Mouse (Mus musculus) retina, embryonic 14.5 days (tissue): Measurements from ENCODE around the gene Slc6a9.

Experiments used
- DNase-seq: peaks from one replicate; pipeline ENCODE4 v3.0.0-alpha.2; 2015; ENCODE audit warnings: low spot score

The Slc6a9 gene

DNA sequence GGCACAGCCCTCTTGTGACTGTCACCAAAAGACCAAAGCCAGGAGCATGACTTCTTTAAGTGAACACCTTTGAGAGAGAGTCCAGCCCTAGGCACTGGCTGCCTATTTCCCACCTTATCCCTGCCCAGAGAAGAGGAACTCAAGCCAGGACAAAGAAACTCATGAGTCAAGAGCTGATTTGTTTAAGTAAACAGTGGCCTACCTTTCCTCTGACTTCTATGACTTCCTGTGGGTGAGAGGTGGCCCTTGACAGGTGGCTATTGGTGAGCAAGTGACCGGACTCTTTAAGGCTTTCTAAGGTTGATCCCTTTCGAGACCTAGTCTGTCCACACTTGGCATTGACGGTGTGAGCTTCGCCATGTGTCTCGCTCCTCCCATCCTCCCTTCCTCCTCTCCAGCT, 6.5 kb downstream of the Slc6a9 start:
- DNase-seq, result no peak

DNA sequence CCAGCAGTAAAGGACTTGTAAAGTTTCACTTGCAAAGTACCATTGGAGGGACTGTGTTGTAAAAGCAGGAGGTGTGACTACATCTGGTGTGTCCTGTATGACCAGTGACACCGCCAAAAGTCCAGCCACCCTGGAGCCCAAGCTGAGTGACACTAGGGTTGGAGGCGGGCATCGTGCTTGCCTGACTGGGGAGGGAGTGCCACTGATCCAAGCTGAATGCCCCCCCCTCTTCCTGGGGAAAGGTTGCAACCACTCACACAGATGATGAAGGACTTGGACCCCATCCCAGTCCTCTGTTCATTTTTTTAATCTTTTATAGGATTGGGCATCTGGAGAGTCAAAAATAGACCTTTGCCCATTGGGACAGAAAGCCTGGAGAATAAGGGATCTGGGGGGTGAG, 7.3 kb downstream of the Slc6a9 start:
- DNase-seq, result no peak

DNA sequence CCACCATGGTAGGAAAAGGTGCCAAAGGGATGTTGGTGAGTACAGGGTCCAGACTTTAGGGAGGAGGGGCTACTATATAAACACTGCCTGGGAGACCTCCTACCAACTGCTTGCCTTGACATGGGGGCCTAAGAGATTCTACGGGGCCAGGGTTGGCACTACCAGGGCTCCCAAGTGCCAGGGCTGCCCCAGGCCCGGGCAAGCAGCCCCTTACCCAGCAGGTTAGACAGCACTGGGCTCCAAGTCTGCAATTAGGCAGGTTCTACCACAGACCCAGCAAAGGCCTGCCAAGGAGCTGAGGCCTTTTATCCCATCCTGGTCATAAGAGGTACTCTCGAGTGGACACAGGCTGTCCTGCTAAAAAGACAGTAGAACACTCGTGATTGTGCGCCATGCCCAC, 8.8 kb downstream of the Slc6a9 start:
- DNase-seq, result no peak

DNA sequence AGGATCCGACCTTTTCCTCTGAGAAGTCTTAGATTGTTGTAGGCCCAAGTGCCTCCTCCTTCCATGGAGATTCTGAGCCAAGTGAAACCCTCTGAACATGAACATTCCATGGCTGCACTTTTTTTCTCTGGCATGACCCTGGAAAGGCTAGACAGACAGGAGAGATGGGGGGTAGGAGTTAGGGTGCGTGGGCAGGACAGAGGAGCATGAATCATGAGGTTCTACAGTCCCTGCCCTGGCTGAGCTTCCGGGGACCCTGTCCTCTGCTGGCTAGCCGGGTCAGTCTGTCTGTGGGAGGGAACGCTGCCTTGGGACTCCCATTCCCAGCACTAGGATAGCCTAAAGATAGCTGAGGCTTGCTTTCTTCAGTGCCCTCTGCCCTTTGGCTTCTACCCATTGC, 10.2 kb downstream of the Slc6a9 start:
- no peak for DNase-seq

DNA sequence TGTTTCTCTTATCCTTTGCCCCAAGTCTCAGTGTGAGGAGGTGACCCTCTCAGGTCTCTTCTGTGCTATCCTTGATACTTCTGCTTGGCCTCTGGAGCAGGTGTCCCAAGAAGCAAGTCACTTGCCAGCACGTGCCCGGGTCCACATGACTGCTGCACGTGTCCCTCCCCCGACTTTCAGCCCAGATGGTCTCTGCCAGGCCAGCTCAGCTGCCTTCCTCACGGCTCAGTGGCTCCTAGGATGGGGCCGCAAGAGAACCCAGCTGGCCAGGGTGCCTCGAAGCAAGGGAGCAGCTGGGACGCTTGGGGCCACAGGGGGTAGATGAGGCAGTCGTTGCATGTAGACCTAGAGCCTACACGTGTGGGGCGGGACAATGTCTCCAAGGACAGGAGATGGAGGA, 11.0 kb downstream of the Slc6a9 start:
- peak; percentile 38 for DNase-seq

DNA sequence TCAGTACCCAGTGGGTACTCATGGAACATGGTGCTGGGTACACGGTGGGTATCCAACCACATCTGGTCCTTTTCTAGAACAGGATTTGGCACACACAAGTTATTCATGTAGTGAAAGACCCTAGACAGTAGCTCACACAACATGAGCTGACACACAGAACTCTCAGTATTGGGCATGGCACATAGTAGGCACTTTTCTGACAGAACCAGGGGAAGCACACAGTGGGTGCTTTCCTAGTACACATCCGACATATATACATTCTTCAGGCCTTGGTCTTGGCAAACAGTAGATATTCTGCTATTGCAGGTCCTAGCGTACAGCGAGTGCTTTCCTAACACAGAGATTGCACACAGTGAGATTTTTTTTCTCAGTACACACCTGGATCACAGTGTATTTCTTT, 12.0 kb downstream of the Slc6a9 start:
- DNase-seq, result no peak

DNA sequence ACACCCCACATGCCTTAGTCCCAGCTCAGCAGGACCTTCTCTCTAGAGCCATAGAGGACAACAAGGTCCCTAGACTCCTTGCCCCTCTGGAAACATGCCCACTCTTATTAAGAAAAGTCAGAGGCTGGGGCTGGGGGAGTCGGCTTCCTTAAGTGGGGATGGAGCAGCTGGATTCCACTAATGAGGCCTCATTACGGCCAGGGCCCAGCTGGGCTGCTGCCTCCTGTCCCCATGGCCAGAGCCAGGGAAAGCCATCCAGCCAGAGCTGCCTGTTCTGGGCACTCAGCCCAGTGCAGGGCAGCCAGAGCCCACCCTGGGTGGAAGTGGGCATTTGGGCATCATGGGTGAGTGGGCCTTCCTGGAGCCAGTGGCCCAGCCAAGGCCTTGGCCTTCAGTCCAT, 12.7 kb downstream of the Slc6a9 start:
- peak; percentile 79 for DNase-seq

DNA sequence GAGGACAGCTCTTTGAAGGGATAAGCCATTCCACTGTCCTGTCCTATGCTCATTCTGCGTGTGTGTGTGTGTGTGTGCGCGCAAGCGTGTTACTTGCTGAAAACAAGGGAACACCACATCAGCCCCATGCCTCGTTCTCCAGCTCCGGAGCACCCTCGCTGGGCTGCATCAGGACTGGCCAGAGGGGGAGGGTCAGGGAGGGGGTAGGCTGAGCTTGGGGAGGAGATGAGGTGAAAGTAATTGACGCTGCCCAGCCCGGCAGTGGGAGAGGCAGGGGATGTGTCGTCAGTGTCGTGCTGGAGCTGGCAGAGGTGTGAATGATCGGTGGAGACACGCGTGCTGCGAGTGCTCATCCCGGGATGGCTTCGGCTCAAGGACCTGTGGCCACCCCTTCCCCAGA, 14.8 kb downstream of the Slc6a9 start:
- peak; percentile 46 for DNase-seq

DNA sequence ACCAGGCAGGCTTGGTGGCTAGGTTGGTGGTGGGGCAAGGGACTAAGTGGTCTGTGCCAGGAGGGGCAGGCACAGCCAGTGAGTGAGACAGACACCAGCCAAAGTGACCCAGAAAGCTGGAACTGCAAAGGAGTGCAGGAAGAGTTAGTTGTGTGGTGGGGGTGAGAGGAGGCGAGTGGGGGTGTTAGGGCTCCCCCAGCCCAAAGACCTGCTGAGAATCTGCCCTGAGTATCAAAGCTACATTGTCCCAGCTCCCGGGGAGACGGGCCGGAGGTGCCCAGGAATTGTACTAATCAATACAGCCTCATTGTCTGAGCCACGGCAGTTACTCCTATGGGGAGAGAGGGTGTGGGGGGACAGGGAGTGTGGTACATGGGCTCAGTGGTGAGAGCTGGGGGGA, 15.2 kb downstream of the Slc6a9 start:
- no peak for DNase-seq

DNA sequence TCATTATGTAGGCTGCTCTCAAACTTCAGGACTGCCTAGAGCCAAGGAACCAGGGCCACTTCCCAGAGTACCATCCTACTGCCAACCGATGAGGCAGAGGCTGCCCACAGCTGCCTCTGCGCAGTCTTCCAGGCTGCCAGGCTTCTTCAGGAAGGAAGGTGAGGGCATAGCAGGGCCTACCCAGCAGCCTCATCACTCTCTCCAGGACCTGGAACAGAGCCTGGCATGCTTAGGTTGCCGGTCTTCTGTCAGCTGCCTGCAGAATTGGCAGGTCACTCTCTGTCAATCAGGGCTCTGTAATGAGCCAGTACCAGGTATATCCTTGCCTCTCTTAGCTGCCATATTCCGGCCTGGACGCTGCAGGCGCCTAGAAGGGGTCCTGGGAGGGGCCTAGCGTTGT, 15.9 kb downstream of the Slc6a9 start:
- no peak for DNase-seq

DNA sequence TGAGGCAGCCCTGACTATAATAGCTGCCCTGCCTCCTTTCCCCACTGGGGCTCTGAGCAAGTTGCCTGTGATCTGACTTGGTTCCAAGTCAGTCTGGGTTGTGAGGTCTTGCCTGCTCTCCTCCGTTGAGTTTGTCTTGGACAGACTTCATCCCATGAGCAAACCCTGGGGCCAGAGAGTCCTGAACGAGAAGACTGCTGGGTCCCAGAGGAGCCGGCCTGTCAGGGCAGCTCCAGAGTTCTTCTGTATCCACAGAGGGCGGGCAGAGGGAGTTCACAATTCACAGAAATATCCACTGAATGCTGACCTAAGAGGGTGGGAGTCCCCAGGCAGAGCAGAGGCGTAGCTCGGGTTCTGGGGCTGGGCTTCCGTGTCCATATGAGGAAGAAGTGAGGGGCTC, 16.6 kb downstream of the Slc6a9 start:
- DNase-seq, result no peak

DNA sequence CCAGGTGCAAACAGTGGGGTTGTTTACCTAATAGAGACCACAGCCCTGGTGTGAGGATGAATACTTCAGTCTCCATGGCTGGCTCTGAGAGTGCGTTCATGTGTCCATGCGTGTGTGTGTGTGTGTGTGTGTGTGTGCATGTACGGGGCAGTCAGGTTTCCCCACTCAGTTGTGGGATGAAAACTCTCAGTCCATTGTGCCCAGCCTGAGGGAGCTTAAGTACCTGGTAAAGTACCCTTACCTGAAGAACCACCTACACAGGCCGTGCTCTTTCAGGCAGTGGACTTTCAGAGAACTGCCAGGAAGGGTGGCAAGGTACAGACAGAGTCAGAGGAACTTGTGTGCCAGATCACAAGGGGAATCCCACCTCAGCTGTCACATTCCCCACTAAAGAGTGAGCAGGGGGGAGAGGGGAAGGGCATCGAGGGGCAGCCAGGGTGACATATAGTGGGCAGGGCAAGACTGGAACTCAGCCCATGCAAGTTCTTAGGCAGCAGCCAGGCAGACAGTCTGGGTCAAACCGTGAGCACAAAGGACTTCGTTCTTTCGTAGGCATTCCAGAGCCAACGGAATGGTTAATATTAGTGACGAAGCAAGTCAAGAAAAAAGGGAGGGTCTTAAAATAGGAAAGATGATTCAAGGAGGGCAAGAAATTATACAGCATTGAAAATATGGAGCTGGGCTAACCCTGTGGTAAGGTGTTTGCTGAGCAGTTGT, 18.0 kb downstream of the Slc6a9 start:
- no peak for DNase-seq

DNA sequence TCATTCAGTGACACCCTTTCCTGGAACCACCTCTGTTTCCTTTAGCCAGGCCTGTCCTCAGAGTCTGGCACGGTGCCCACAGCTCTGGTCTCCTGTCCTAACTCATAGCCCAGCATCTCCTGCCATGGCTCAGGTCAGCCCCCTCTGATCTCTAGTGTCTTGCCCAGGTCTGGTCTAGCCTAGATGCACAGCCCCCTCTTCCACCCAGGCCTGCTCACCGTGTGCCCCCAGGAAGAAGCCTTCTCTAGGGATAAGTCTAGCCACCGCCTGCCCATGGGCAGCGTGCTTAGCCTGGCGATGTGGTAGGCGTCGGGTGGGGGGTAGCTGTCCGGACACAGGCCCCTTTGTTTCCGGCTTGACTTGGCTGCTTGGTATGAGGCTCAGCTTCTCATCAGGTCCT, 20.8 kb downstream of the Slc6a9 start:
- DNase-seq, result no peak

DNA sequence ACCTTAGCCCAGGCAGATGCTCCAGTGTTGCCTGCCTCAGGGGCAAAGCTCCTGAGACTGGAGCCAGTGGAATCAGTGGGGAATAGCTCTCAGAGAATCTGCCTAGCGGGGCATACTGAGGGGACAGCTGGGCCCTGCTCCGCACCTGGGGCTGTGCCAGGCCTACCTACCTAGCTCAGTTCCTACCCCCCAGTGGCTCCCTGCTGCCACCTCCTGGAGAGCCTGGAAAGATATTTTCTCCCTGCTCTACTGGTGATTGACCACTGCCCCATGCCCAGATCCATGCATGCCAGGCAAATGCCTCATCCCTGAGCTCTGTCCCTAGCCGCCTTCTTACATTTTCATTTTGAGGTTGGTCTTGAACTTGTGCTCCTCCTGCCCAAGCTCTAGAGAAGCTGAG, 24.5 kb downstream of the Slc6a9 start:
- peak; percentile 67 for DNase-seq

DNA sequence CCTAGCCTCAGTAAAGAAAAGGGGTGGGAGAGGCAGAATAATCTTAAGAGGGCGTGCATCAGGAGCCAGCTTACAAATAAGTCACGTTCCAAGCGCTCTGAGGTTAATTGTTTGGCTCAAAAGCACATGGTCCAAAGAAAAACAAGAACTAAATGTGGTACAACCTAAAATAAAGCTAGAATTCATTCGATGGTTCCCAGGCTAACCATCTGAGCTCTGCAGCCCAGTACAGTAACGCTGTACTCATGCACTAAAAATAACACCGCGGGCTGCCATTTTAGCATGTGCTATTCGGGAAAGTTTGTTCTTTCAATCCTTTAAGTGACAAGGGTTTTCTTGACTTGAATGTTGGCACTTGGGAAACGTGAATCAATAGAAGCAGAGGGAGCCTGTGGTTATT, 26.3 kb downstream of the Slc6a9 start:
- no peak for DNase-seq

DNA sequence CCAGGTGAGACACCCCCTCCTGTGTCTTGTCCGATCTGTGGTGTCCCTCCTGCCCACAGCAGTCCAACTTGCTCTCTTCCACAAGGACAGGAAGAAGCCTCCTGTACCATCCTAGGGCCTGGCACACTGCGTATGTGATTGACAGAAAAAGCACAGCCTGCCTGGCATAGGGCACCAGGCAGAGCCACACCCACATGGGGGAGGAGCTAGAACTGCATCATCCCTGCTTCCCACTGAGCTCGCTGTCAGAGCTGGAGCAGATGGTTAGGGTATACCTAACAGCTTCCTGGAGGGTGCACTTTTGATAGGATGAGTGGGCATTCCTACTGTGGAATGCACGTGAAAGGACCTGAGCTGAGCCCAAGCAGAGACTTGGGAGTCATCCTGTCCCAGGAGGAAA, 28.5 kb downstream of the Slc6a9 start:
- DNase-seq, result peak; percentile 59

DNA sequence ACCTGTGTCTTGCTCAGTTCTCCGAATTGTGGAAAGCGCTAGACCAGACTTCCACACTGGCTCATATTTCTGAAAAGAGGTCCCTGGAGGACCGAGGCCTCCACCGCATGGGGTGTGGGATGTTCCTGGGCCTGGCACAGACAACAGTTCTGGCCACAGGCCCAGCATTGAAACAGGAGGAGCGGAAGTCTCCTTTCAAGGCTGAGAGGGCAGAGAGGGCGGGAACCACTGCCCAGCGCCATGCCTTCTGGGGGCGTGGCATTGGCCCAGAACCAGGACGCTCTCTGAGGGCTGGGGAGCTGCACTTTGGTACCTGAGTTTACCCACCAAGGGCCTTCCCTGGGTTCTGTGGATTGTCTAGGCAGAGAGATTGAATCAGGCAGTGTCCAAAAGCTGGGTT, 31.8 kb downstream of the Slc6a9 start:
- no peak for DNase-seq

DNA sequence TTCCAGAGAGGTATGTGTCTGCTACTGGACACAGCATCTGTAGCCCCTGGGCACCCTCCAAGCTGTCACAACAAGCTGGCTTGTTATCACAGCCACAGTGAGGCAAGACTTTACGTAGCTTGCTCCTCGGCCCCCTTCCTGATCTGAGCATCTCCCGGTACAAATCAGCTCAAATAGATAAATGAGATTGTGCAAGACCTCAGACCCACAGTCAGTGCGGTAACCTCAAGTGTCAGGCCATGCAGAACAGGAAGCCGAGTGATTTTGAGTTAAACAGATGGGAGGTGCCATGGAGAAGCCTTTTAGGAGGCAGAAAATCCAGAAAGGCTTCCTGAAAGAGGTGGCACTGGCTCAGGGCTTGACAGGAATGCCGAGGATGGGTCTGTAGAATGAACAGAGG, 32.7 kb downstream of the Slc6a9 start:
- no peak for DNase-seq

DNA sequence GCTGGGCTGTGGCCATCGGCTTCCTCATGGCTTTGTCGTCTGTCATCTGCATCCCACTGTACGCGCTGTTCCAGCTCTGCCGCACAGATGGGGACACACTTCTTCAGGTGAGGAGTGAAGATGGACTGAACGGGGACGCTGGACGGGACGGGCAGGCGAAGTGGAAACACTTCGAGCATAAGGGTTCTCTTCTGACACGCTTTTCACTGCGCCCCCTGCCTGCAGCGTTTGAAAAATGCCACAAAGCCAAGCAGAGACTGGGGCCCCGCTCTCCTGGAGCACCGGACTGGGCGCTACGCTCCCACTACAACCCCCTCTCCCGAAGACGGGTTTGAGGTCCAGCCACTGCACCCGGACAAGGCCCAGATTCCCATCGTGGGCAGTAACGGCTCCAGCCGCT, 33.5 kb downstream of the Slc6a9 start:
- peak; percentile 81 for DNase-seq

DNA sequence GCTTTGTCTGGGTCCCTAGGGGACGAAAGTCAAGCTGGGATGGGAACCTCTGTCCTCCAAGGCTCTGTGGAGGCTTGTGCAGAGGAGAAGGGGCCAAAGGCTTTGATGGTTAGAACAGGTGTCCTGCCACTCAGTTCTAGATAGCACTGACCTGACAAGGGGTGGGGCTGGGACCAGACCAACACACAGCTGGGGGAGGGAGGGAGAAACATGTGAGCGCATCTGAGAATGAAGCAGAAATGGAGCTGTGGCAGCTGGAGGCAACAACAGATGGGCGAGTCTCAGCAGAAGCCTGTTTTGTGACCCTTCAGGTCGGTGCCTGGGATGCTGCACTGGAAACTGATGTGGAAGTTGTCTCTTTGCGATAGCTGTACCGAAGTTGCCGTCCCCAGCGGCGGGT, 35.0 kb downstream of the Slc6a9 start:
- no peak for DNase-seq

DNA sequence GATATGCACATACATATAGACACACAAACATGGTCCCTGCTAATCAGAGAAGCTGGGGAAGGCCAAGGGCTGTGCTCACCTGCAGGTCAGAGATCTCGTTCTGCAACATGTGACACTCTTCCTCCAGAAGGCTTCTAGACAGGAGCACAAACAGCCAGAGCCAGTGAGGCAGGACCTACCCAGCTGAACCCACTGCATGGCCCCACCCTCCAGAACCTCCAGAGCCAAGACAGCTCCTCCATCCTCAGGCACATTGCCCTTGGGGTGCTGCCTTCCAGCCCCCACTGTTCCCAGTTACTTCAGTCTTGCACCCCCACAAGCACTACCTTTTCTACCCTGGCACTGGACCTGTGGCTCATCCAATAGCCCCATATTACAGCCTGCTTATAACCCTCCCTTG, 36.1 kb downstream of the Slc6a9 start:
- no peak for DNase-seq

DNA sequence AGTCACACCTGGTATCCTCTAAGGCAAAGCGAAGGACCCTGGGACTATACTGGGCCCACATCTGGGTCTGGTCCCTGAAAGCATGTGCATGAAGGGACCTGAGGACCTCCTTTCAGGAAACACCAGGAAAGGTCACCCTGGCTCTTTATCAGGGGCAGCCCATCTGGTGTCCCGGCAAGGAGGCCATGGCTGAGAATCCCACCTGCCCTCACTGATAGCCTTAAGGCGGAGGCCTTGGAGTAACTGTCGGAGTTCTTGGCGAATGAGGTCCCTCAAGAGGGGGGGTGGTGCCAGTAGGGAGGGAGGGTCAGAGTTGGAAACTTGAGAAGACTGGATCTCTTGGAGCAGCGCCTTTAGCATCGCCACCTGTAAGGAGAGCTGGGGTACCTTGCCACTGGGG, 37.5 kb downstream of the Slc6a9 start:
- no peak for DNase-seq

DNA sequence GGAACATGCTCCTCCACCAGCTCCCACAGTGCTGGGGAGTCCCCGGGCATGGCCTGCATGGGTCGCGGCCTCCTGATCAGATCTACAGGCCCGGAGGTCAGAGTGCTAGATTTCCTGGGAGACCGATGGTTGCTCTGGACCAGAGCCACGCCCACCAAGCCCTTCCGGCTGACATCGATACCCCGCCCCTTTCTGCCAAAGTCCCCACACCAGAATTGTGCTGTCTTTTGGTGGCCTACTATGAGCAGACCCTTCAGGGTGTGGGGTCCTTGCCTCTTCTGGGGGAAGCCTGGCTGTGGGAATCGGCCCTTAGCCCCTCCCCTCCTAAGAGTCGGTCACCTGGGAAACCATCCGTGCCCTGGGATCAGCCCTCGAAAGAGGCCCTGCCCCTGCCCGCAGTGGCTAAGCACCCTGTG, 38.2 kb downstream of the Slc6a9 start, which contains the start of gene Ccdc24:
TSS of gene Ccdc24 (minus strand) at position 87 of the 416 bp plus-strand sequence.
- DNase-seq, result peak; percentile 58

DNA sequence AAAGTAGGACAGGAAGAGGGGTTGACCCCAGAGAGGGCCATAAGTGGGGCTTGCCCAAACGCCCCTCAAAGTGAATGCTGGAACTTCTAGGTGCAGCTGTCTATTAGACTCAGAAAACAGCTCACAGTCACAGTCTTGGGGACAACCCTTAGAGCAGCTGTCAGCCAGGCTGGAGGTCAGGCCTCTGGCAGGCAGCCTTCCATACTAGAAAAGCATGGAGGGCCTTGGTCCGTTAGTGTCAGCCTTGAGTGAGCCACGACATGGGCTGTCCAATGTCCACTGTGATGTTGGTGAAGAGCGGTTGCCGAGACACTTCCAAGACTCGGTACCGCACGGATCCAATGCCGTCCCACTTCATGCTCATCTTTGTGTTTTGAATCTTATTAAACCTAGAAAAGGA, 39.3 kb downstream of the Slc6a9 start:
- no peak for DNase-seq

DNA sequence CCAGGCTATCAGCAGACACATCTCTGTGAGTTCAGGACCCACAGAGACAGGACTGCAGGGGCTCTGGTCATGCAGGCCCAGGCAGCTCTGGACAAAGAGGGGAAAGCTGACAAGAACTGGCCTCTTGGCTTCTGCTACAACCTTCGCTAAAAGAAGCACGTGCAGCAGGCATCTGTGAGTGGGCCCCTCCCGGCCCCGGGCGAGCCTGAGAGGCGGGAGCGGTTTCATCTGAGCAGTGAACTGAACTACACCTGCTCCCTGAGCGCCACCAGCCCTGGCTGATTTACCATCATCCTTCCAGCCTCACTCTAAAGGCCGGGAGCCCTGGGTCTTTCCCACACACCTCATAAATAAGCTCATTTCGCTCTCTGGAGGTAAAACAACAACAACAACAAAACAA, 44.0 kb downstream of the Slc6a9 start:
- DNase-seq, result no peak
